Mouse (Mus musculus) liver, embryonic 11.5 days (tissue): ENCODE measurements around the gene Hykk. TPM values are rescaled to one million over a fixed set of nuclear protein-coding genes. Genes with fewer than 3 reads are reported as not detected.
A peak's percentile ranks its signal among the peaks of the same experiment; 100 is the strongest.

Source experiments
- ATAC-seq: fragments of 200-750 bp; cut with Nextera tagmentation; replicated peaks from 2 replicates; pipeline ENCODE4 v1.8.0; 2017; ENCODE audit warnings: moderate number of reproducible peaks, mild to moderate bottlenecking, moderate TSS enrichment, moderate library complexity; ENCODE audit not compliant: low FRiP score
- DNase-seq: peaks from one replicate; pipeline ENCODE4 v3.0.0-alpha.2; 2017; ENCODE audit warnings: low spot score
- H3K27ac ChIP-seq: fragments of 300-500 bp; sonication (generic); 2 replicates; pipeline ENCODE4 v1.5.1; 2014; ENCODE audit warnings: mild to moderate bottlenecking, low read depth, low read length, control low read depth
- H3K27me3 ChIP-seq: fragments of 300-500 bp; sonication (generic); replicated peaks from 2 replicates; pipeline ENCODE4 v1.6.1; 2014; ENCODE audit warnings: low read length, mixed read lengths; ENCODE audit not compliant: control insufficient read depth, insufficient read depth
- H3K36me3 ChIP-seq: fragments of 300-500 bp; sonication (generic); 2 replicates; pipeline ENCODE4 v1.6.1; 2014; ENCODE audit warnings: mild to moderate bottlenecking, low read length, moderate library complexity, mixed read lengths; ENCODE audit not compliant: control insufficient read depth, insufficient read depth
- H3K4me1 ChIP-seq: fragments of 300-500 bp; sonication (generic); replicated peaks from 2 replicates; pipeline ENCODE4 v1.6.1; 2014; ENCODE audit warnings: low read length, mixed read lengths; ENCODE audit not compliant: control insufficient read depth, insufficient read depth
- H3K4me2 ChIP-seq: fragments of 300-500 bp; sonication (generic); 2 replicates; pipeline ENCODE4 v1.6.1; 2014; ENCODE audit warnings: mild to moderate bottlenecking, control low read depth, moderate library complexity
- H3K4me3 ChIP-seq: fragments of 300-500 bp; sonication (generic); 2 replicates; pipeline ENCODE4 v1.5.1; 2014; ENCODE audit warnings: low read depth, low read length, control low read depth
- H3K9ac ChIP-seq: fragments of 300-500 bp; sonication (generic); 2 replicates; pipeline ENCODE4 v1.6.1; 2014; ENCODE audit warnings: low read depth, low read length, control low read depth
- H3K9me3 ChIP-seq: fragments of 300-500 bp; sonication (generic); 2 replicates; pipeline ENCODE4 v1.6.1; 2016; ENCODE audit warnings: low read length, inconsistent platforms, mixed read lengths; ENCODE audit not compliant: control insufficient read depth
- WGBS: fragments of 180-500 bp; shearing (Covaris S2); extraction: QIAGEN DNeasy Blood & Tissue Kit; methylation state at CpG from one replicate; pipeline ENCODE4 v1.1.7; 2014; 5-methylcytosine and 5-hydroxymethylcytosine counted together
- polyA plus RNA-seq: library from polyadenylated mRNA; unstranded; fragments of >200 nt; fragmentation: Nextera tagmentation; extraction: Ambion mirVana; gene quantifications from 2 replicates; pipeline ENCODE4 v1.2.1, GENCODE M21; 2014

Gene Hykk
- polyA plus RNA-seq, 1 experiment from 2014 or later: 1.9 TPM

- no peak overlapping the region for H3K4me2 ChIP-seq
- 67% methylated on average over 3 of the region's 3 CpGs for WGBS
- H3K9me3 ChIP-seq: no peaks in the 10 kb centered on the region
- DNase-seq: no peak
- no peaks in the 10 kb centered on the region for H3K36me3 ChIP-seq
- no peak overlapping the region for H3K4me3 ChIP-seq
- no peak overlapping the region for H3K9ac ChIP-seq
- H3K27ac ChIP-seq: no peak overlapping the region
- no peaks in the 10 kb centered on the region for H3K4me1 ChIP-seq
- H3K27me3 ChIP-seq: no peaks in the 10 kb centered on the region; the same call in 1 of the 2 replicates
- ATAC-seq: no peak
Measured at GRCm38 (mm10) chr9:54990362-54990761, 73.3 kb downstream of the Hykk start.

- no peak overlapping the region for H3K4me3 ChIP-seq
- no peaks in the 10 kb centered on the region; the same call in 1 of the 2 replicates for H3K27me3 ChIP-seq
- no peaks in the 10 kb centered on the region for H3K36me3 ChIP-seq
- WGBS: 59% methylated on average over 3 of the region's 3 CpGs
- H3K9me3 ChIP-seq: no peaks in the 10 kb centered on the region
- no peak for DNase-seq
- no peak for ATAC-seq
- H3K4me1 ChIP-seq: no peaks in the 10 kb centered on the region
- no peak overlapping the region for H3K4me2 ChIP-seq
- no peak overlapping the region for H3K27ac ChIP-seq
- no peak overlapping the region for H3K9ac ChIP-seq
Measured at GRCm38 (mm10) chr9:54994381-54994780, 77.3 kb downstream of the Hykk start.

GRCm38 (mm10) chr9:54995645-54996044 is 78.6 kb downstream of the Hykk start:
- H3K27me3 ChIP-seq: peaks cover 2% of the 10 kb centered on the region; the same call in 1 of the 2 replicates
- no peaks in the 10 kb centered on the region for H3K4me1 ChIP-seq
- ATAC-seq (peak; percentile 71), DNase-seq (no peak)
- H3K36me3 ChIP-seq: no peaks in the 10 kb centered on the region
- H3K9ac ChIP-seq: no peak overlapping the region
- H3K4me2 ChIP-seq: no peak overlapping the region
- WGBS: 24% methylated on average over 3 of the region's 3 CpGs
- no peaks in the 10 kb centered on the region for H3K9me3 ChIP-seq
- H3K4me3 ChIP-seq: no peak overlapping the region
- no peak overlapping the region for H3K27ac ChIP-seq

Other genes with a start within 250 kb of the Hykk start
- 11.7 and 13.2 TPM in 2 replicates for gene Dnaja4, start 218.4 kb upstream of the Hykk start, polyA plus RNA-seq
- 198 and 203 TPM in 2 replicates for gene Wdr61, start 182.8 kb upstream of the Hykk start, polyA plus RNA-seq
- gene Crabp1, start 152.5 kb upstream of the Hykk start, polyA plus RNA-seq: 37.0 and 40.0 TPM in 2 replicates
- gene Ireb2, start 53.5 kb upstream of the Hykk start, polyA plus RNA-seq: 31.3 TPM in 2 replicates
- gene Psma4, start 33.5 kb downstream of the Hykk start, polyA plus RNA-seq: 326 and 329 TPM in 2 replicates
- 0.91 and 1.3 TPM in 2 replicates for gene AY074887, start 33.7 kb downstream of the Hykk start, polyA plus RNA-seq
- gene Chrna5, start 63.6 kb downstream of the Hykk start, polyA plus RNA-seq: 0.06 TPM in 1 of 2 replicates, not detected in the other
- 0.16 and 0.18 TPM in 2 replicates for gene Chrna3, start 109.3 kb downstream of the Hykk start, polyA plus RNA-seq
- gene Chrnb4, start 131.5 kb downstream of the Hykk start, polyA plus RNA-seq: 0.12 and 0.14 TPM in 2 replicates
- 34.8 and 36.9 TPM in 2 replicates for gene Ube2q2, start 231.6 kb downstream of the Hykk start, polyA plus RNA-seq